Mouse (Mus musculus): ENCODE results near the gene Fstl5.

GRCm38 (mm10) chr3:76319531-76319930 lies 245.5 kb downstream of the Fstl5 start:
- TF ChIP-seq CTCF (IDR thresholded peaks at IDR 0.05; ENCODE audit: low read depth) (no peak), EP300 (IDR thresholded peaks at IDR 0.05; ENCODE audit: low read depth) (no peak)

Data from heart, postnatal 0 days (tissue).